Mouse (Mus musculus) liver, embryonic 14.5 days (tissue): ENCODE measurements around the gene Vwc2l.

Experiments used
- CTCF ChIP-seq: IDR thresholded peaks from 2 replicates; pipeline ENCODE4 v1.5.1; 2016; ENCODE audit warnings: antibody characterized with exemption, low read depth, control low read depth
- EP300 ChIP-seq: IDR thresholded peaks from 2 replicates; pipeline ENCODE4 v1.6.1; 2016; ENCODE audit warnings: antibody characterized with exemption, low read depth

GRCm38 (mm10) chr1:70851633-70852390 lies 126.3 kb downstream of the Vwc2l start:
- no peak for TF ChIP-seq CTCF
- no peak for TF ChIP-seq EP300
